Mouse (Mus musculus): ENCODE data around the gene Map3k1. TPM values are rescaled to one million over a fixed set of nuclear protein-coding genes. Genes with fewer than 3 reads are reported as not detected.
"Not testable (repeated sequence)": the region's sequence is repeated elsewhere in the genome, so short reads cannot be mapped to it uniquely, and the experiment has no call there.

The Map3k1 gene
- polyA plus RNA-seq, 1 experiment = 22.2 TPM

GRCm38 (mm10) chr13:111741204-111741990 is 67.4 kb downstream of the Map3k1 start:
- WGBS = 74% methylated on average over 7 of the region's 7 CpGs
- TF ChIP-seq CTCF (IDR thresholded peaks at IDR 0.05; ENCODE audit: insufficient read depth, low read length) (no peak), POLR2A (IDR thresholded peaks at IDR 0.05; ENCODE audit: borderline replicate concordance, extremely low read depth, low read depth, low read length) (no peak)

GRCm38 (mm10) chr13:111726898-111727297 is 81.9 kb downstream of the Map3k1 start:
- Histone ChIP-seq H3K4me1 (ENCODE audit: control insufficient read depth, insufficient read depth, low read length) (no peaks in the 10 kb centered on the region; the same call in 1 of the 2 replicates), H3K4me3 (replicated peaks; ENCODE audit: extremely low read depth, low read depth, low read length) (no peak overlapping the region)
- WGBS = 86% methylated on average over 5 of the region's 5 CpGs
- DNase-seq = no peak
- TF ChIP-seq POLR2A (IDR thresholded peaks at IDR 0.05; ENCODE audit: borderline replicate concordance, extremely low read depth, low read depth, low read length) = no peak
- no peak for TF ChIP-seq CTCF (IDR thresholded peaks at IDR 0.05; ENCODE audit: insufficient read depth, low read length)

More at GRCm38 (mm10) chr13:111741204-111741990, 67.4 kb downstream of the Map3k1 start:
- H3K4me1 ChIP-seq (ENCODE audit: control insufficient read depth, insufficient read depth, low read length) = no peaks in the 10 kb centered on the region
- H3K4me3 ChIP-seq (replicated peaks; ENCODE audit: extremely low read depth, low read depth, low read length) = no peak overlapping the region
- no peak for DNase-seq

- peak overlapping the region; percentile 74 for H3K4me3 ChIP-seq (replicated peaks; ENCODE audit: extremely low read depth, low read depth, low read length)
- no peaks in the 10 kb centered on the region; the same call in 1 of the 2 replicates for H3K4me1 ChIP-seq (ENCODE audit: control insufficient read depth, insufficient read depth, low read length)
- peak; percentile 97 for DNase-seq
- TF ChIP-seq POLR2A (IDR thresholded peaks at IDR 0.05; ENCODE audit: borderline replicate concordance, extremely low read depth, low read depth, low read length) (peak; percentile 65; the same call in 1 of the 2 replicates), CTCF (IDR thresholded peaks at IDR 0.05; ENCODE audit: insufficient read depth, low read length) (no peak)
- WGBS = under 1% methylated on average over 65 of the region's 65 CpGs
Observed at GRCm38 (mm10) chr13:111725165-111726077, 83.4 kb downstream of the Map3k1 start.

- H3K4me3 ChIP-seq (replicated peaks; ENCODE audit: extremely low read depth, low read depth, low read length) = peak overlapping the region; percentile 74
- TF ChIP-seq CTCF (IDR thresholded peaks at IDR 0.05; ENCODE audit: insufficient read depth, low read length) (no peak), POLR2A (IDR thresholded peaks at IDR 0.05; ENCODE audit: borderline replicate concordance, extremely low read depth, low read depth, low read length) (no peak)
- H3K4me1 ChIP-seq (ENCODE audit: control insufficient read depth, insufficient read depth, low read length) = peaks cover 2% of the 10 kb centered on the region; the same call in 1 of the 2 replicates
- no peak for DNase-seq
- 0% methylated on average over 18 of the region's 18 CpGs for WGBS
Observed at GRCm38 (mm10) chr13:111724811-111725164, 84.0 kb downstream of the Map3k1 start.

GRCm38 (mm10) chr13:111719726-111720125 is 89.1 kb downstream of the Map3k1 start:
- Histone ChIP-seq H3K4me3 (replicated peaks; ENCODE audit: extremely low read depth, low read depth, low read length) (no peak overlapping the region), H3K4me1 (ENCODE audit: control insufficient read depth, insufficient read depth, low read length) (peaks cover 7% of the 10 kb centered on the region; the same call in 1 of the 2 replicates)
- no peak for DNase-seq
- WGBS = 36% methylated on average over 9 of the region's 9 CpGs
- TF ChIP-seq CTCF (IDR thresholded peaks at IDR 0.05; ENCODE audit: insufficient read depth, low read length) (no peak), POLR2A (IDR thresholded peaks at IDR 0.05; ENCODE audit: borderline replicate concordance, extremely low read depth, low read depth, low read length) (no peak)

GRCm38 (mm10) chr13:111710531-111710930 is 98.3 kb downstream of the Map3k1 start:
- DNase-seq = no peak
- Histone ChIP-seq H3K4me3 (replicated peaks; ENCODE audit: extremely low read depth, low read depth, low read length) (no peak overlapping the region), H3K4me1 (ENCODE audit: control insufficient read depth, insufficient read depth, low read length) (no peaks in the 10 kb centered on the region)
- TF ChIP-seq POLR2A (IDR thresholded peaks at IDR 0.05; ENCODE audit: borderline replicate concordance, extremely low read depth, low read depth, low read length) (no peak), CTCF (IDR thresholded peaks at IDR 0.05; ENCODE audit: insufficient read depth, low read length) (no peak)
- WGBS = 86% methylated on average over 4 of the region's 4 CpGs

GRCm38 (mm10) chr13:111703952-111704351 is 104.8 kb downstream of the Map3k1 start:
- H3K4me3 ChIP-seq (replicated peaks; ENCODE audit: extremely low read depth, low read depth, low read length); H3K4me1 ChIP-seq (ENCODE audit: control insufficient read depth, insufficient read depth, low read length); DNase-seq: not testable (repeated sequence)
- WGBS = 80% methylated on average over 4 of the region's 4 CpGs

- Histone ChIP-seq H3K4me1 (ENCODE audit: control insufficient read depth, insufficient read depth, low read length) (no peaks in the 10 kb centered on the region), H3K4me3 (replicated peaks; ENCODE audit: extremely low read depth, low read depth, low read length) (no peak overlapping the region)
- WGBS = 96% methylated on average over 10 of the region's 10 CpGs
- TF ChIP-seq CTCF (IDR thresholded peaks at IDR 0.05; ENCODE audit: insufficient read depth, low read length) = no peak
- TF ChIP-seq POLR2A (IDR thresholded peaks at IDR 0.05; ENCODE audit: borderline replicate concordance, extremely low read depth, low read depth, low read length) = no peak
- DNase-seq = no peak
Observed at GRCm38 (mm10) chr13:111703396-111703795, 105.4 kb downstream of the Map3k1 start.

Other genes starting within 250 kb of the Map3k1 start
- not detected in 2 replicates for gene Gm10198, start 216.2 kb downstream of the Map3k1 start, polyA plus RNA-seq (2012; rRNA removed)
- 3.7 and 4.9 TPM in 2 replicates for gene Mier3, start 128.0 kb downstream of the Map3k1 start, polyA plus RNA-seq (2012; rRNA removed)